Mouse (Mus musculus): Measurements from ENCODE around the gene Rbfox3.

Gene Rbfox3

DNA sequence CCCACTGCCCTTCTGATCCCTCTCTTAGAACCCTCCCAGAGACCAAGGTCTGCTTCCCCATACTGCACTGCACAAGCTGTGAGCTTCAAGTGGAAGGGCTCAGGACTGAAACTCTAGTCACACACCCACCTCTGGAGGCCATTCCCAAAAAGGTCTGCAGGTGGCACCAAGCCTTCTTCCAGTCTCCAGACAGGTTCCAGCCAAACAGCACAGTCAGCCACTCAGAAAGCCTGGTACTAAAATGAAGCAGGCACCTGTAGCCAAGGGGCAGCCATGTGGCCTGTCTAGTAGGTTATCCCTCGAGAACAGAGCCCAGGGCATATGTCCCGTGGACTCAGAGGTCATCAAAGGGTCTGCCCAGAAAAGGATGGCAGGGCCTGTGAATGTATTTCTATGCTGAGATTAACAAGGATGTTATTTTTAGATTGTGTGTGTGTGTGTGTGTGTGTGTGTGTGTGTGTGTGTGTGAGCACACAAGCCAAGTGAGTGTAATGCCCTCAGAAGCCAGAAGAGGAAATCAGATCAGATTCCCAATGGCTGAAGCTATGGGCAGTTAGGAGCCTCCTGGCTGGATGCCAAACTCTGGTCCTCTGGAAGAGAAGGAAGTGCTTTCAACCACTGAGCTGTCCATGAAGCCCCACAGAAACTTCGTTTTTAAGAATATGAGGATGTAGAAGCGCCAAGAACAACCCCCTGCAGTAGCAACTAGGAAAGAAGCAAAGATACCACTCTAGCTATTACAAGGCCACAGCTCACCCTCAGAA lies at the start of gene Rbfox3:
Rbfox3 (minus strand) TSS at position 291 of the 764 bp plus-strand sequence.
- no peak for DNase-seq (ENCODE audit: low read depth, low spot score)

DNA sequence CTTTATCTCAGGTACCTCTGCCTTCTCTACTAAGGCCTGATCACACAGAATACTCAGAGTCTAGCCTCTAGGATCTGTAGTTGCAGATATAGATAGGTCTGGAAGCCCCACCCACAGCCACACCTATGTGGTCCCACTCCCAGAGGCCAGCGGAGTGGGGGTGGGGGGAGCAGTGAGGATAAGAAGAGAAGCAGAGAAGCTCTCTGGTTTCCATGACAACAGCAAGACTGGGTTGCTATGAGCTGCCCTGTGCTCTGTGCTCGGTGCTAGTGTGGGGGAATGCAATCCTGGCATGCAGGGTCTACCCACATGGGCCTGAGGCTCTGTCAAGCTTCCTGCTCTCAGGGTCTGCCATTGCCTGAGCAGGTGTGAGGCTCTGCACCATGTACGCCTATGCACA lies 49.3 kb upstream of the Rbfox3 start:
- no peak for DNase-seq (ENCODE audit: low read depth, low spot score)

- no peak for DNase-seq (ENCODE audit: low read depth, low spot score)
These were observed 45.7 kb upstream of the Rbfox3 start for GRCm38 (mm10) chr11:118957070-118957471.

DNA sequence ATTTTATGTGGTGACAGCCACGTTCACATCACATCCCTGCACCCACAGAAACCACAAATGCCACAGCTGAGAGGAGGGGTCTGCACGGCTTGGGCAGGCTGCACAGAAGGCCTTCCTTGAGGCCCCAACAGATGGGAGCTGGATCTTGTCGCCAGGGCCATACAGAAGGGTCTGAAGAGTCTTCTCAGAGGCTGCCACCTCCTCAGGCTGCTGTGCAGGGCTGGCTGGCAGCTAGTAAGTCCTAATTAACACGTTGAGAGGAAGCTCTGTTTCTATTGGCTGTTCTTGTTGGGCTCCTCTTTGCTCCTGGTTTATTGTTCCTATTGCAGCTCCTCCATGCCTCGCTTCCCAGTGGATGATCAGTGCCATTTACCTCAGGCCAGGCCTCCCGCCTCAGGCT lies 43.6 kb upstream of the Rbfox3 start:
- no peak for DNase-seq (ENCODE audit: low read depth, low spot score)

DNA sequence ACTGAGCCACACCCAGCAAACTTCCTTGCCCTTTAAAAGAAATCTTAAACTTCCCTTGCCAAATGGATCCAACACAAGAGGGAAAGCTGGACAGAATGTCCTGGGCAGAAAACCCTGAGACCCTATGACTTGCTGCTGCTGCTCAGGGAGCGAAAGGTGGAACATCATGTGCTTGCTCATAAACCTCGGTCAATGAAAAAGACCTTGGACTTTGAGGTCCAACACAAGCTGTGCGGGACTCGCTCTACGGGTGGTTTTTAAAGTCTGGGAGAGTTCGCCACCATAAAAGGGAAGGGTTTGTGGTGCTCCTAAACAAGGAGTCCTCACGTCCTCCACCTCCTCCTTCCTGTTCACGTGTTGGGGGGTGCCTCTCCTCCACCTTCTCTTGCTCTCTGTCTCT lies 34.5 kb upstream of the Rbfox3 start:
- DNase-seq (ENCODE audit: low read depth, low spot score): no peak

DNA sequence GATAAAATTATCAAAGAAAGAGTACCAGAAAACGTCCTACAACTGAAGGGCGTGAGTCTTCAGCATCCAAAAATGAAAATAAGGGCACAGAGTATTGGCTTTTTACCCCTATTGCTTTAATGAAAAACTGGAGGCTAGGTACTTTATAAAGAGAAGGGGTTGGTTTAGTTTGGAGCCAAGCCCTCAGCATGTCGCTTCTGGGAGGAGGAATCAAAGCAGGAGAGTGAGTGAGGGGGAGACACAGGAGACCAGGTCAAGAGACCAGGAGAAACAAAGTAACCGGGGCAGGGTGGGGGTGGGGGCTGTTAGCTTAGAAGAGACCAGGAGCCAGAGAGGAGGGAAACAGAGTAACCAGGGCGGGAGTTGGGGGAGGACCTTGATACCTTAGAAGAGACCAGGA lies 29.9 kb upstream of the Rbfox3 start:
- DNase-seq (ENCODE audit: low read depth, low spot score): no peak

- peak; percentile 61 for DNase-seq (ENCODE audit: low read depth, low spot score)
These were observed 29.1 kb upstream of the Rbfox3 start for GRCm38 (mm10) chr11:118940539-118940938.

DNA sequence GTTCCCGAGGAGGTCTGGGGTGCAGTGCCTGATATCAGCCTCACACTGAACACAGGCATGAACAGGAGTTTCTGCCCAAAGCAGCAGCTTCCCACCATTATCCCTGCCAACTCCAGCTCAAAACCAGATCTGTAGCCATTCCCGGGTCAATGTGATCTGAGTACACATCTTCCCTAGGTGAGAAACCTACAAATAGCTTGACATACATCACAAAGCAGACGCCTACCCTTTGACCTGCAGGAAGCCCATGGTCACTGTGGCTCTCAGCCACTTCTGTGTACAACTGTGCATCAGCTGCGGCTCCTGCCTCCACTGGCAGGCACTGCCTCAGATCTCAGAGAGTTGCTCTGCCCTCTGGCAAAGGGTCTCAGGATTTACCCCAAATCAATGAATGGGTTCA lies 28.3 kb upstream of the Rbfox3 start:
- no peak for DNase-seq (ENCODE audit: low read depth, low spot score)

DNA sequence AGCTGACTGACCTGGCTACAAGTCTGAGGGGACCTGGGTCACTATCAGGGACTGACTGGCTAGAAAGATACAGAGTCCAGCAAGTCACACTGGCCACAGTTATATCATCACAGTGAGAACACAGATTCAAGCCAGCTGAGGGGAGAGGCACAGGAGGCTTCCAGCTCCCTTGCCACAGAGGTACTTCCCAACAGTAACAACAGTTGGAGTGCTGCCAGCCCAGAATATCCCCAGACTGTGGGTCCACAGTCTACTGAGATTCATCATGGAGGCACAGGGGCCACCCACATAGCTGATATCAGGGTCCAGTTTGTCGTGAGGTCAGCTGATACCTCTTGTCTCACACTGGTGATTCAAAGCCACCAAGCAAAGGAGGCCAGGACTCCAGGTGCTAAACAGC lies 23.5 kb upstream of the Rbfox3 start:
- DNase-seq (ENCODE audit: low read depth, low spot score): no peak

DNA sequence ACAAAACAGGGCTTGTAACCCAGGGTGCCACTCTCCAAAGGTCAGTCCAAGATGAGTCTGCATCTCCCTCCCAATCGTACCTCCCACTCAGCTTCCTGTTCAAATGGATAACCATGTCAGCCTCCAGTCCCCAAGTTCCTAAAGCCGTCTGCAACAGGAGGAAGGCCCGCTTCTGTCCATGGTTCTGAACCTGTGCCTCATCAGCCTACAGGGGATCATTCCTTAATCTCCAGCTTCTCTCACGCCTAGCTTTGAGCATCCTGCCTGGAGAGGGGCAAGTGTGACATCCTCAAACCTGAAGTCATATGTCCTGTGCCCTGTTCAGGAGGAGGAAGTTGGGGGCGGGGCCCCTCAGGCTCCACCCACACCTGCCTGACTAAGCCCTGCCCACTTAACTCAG lies 15.7 kb upstream of the Rbfox3 start:
- no peak for DNase-seq (ENCODE audit: low read depth, low spot score)

DNA sequence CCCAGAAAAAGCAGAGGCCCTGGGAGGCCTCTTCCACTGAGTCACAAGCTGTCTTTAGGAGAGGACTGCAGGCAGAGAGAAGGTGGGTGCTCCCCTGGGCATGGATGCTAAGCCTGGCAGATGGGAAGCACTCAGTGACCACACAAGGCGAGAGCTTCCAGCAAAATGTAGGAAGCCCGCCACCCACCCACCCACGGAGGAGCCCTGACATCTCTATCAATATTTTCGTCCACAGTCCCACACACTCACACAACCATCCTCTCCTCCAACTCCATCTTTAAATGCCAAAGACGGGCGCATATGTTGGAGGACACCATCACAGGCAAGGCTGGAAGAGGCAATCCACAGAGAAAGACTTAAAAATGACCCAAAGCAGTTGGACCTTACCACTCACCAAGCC lies 10.5 kb upstream of the Rbfox3 start:
- DNase-seq (ENCODE audit: low read depth, low spot score): no peak

- no peak for DNase-seq (ENCODE audit: low read depth, low spot score)
These were observed 5.1 kb upstream of the Rbfox3 start for GRCm38 (mm10) chr11:118916423-118917030.

- DNase-seq (ENCODE audit: low read depth, low spot score): no peak
These were observed 4.5 kb upstream of the Rbfox3 start for GRCm38 (mm10) chr11:118915888-118916287.

- DNase-seq (ENCODE audit: low read depth, low spot score): no peak
These were observed 1.3 kb upstream of the Rbfox3 start for GRCm38 (mm10) chr11:118912686-118913085.

- no peak for DNase-seq (ENCODE audit: low read depth, low spot score)
These were observed 641 bp downstream of the Rbfox3 start for GRCm38 (mm10) chr11:118910756-118911155.

DNA sequence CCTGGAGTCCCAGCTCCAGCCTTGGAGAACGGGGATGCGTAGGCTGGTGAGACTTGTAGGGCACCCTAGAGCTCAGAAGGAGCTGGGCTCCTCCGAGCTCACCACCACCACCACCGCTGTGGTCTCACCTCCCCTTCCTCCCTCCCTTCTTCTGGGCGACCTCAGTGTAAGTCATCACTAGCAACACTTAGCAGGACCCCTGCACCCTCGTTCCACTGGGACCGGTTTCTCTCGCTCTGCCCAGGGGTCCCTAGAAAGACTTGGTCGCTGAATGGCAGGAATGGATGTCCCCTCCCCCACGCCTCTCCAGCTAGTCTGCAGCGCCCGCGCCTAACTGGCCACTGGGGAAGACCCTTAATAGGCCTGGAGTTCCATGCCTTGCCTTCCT lies 1.6 kb downstream of the Rbfox3 start:
- no peak for DNase-seq (ENCODE audit: low read depth, low spot score)

- no peak for DNase-seq (ENCODE audit: low read depth, low spot score)
These were observed 2.2 kb downstream of the Rbfox3 start for GRCm38 (mm10) chr11:118908981-118909813.

DNA sequence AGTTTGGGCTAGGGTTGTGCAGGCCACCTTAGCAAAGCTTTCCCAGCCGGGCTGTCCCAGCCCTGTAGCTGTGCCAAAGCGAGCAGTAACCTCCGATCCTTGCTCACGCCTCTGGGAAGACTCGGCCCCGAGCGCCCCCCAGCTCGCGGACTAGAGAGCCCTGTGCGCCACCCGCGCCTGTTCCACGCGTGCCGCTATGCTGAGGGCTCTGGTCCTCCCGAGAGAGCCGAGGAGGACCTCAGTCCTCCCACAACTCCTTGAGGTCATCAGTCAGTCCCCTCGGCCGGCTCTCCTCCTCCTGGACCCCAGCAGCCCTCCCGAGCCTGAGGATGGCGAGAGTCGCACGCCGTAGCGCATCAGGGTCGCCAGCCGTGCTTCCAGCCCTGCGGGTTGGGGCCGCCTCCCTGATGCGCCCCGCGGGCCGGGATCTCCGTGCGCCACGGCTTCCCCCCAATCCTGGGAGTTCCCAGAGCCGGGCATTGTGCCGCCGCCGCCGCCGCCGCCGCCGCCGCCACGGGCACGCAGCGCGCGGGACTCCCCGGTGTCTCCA lies 2.9 kb downstream of the Rbfox3 start:
- no peak for DNase-seq (ENCODE audit: low read depth, low spot score)

DNA sequence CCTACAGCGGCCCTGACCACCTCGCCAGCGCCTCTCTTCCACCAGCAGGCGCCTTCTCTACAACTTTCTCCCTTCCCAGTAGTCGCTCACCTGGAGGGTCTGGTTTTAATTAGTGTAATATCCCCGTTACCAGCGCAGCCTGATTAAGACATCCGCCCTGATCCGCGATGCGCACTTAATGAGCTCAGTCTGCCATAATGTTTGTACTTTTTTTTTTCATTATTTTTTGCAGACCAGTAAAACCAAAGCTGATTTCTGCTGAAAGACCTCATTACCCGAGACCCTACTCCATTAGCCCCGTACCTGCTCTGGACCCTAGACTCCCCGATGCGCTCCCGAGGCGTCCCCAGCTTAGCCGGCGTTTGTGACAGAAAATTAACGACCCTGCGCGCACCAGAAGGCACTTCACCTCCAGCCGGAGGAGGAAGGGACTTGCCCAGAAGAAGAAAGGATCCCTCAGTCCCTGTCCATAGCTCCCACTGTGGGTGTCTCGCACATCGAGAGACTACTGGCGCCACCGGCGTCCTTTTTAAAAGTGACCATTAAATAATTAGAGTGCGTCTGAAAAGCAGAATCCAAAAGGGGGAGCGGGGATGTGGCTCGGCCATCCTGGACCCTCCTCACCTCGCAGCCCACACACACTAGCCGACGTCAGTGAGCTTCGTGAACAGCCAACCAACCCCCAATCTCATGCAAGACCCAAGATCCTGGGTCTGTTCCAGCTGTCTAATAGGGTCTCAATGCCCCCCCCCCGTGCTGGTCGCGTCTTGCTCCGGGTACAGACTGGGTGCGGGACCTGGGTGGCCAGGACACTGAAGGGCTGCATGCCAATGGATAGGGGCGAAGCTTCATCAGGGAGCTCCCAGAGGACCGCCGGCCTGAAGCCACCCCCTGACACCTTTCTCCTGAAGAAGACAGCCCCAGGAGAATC lies 3.7 kb downstream of the Rbfox3 start:
- no peak for DNase-seq (ENCODE audit: low read depth, low spot score)

GRCm38 (mm10) chr11:118906824-118907470 lies 4.5 kb downstream of the Rbfox3 start:
- DNase-seq (ENCODE audit: low read depth, low spot score): no peak
